21 mouse cellular contexts compared by ENCODE assay signal in genomic region chr8:95306431-95306830, GRCm38 (mm10). TPM values are rescaled to one million over a fixed set of nuclear protein-coding genes. Genes with fewer than 3 reads are reported as not detected.
DNase-seq lines count a peak whose midpoint lies in the region; TF ChIP-seq lines count a peak whose summit lies in the region.
"Had no signal": no experiment of that assay in that cellular context is flagged by ENCODE, and none has a peak within 500 bp of the region (broad histone marks: within the 10 kb centered on the region; RNA-seq: fewer than 3 reads in every experiment).

TSS of gene Cngb1 (minus strand) at chr8:95306585.

- intact Hi-C loops in heart, postnatal 25 days (cut with DNase I), result no loop called here

- TF ChIP-seq CTCF in testis, adult 2 months (IDR thresholded peaks at IDR 0.05; ENCODE audit: control insufficient read depth, insufficient read depth, insufficient replicate concordance, low read depth, low read length), result no peak

- H3K9me3 ChIP-seq in heart, embryonic 10.5 days, result no peaks in the 10 kb centered on the region
- H3K9me3 ChIP-seq: embryonic facial prominence, embryonic 10.5 days; embryonic facial prominence, embryonic 12.5 days; G1E had no signal

- no peak for DNase-seq in heart, embryonic 10.5 days (ENCODE audit: low spot score)
- DNase-seq in heart, postnatal 25 days (ENCODE audit: low spot score), result no peak
- DNase-seq in retina, adult 2 months (ENCODE audit: low read depth, low spot score), result peak; percentile 89
- DNase-seq in retina, embryonic 14.5 days (ENCODE audit: low spot score), result no peak
- no peak for DNase-seq in testis, postnatal 10 days (ENCODE audit: low spot score)
- peak; percentile 76 for DNase-seq in retina, postnatal 7 days (ENCODE audit: low read depth, low spot score)
- DNase-seq in gastrocnemius, adult 18-20 months (ENCODE audit: low spot score), result no peak
- DNase-seq: adrenal gland, adult 8-10 months; adrenal gland, postnatal 14 days; adrenal gland, postnatal 36 days; B cell, adult 2 months; cerebellum, adult 11-12 months; cerebellum, adult 2 months; cerebellum, adult 9-10 months; cerebellum, postnatal 10 days; cerebellum, postnatal 25 days had no signal

- 35% methylated on average over 6 of the region's 6 CpGs for WGBS in heart, embryonic 10.5 days

- H3K4me1 ChIP-seq in heart, embryonic 10.5 days, result peaks cover 9% of the 10 kb centered on the region
- H3K4me1 ChIP-seq in testis, adult 2 months (ENCODE audit: control insufficient read depth, insufficient read depth, low read length), result peaks cover 7% of the 10 kb centered on the region

- no peak within 1 kb of the TSS for H3K4me3 ChIP-seq in heart, embryonic 10.5 days
- no peak within 1 kb of the TSS for H3K4me3 ChIP-seq in testis, adult 2 months (ENCODE audit: control insufficient read depth, low read depth, low read length)
- H3K4me3 ChIP-seq: embryonic facial prominence, embryonic 10.5 days; embryonic facial prominence, embryonic 12.5 days had no signal

- 0 out of 2 replicates have a peak within 1 kb of the TSS, but pooled peaks have one; percentile 4 for H3K27ac ChIP-seq in heart, embryonic 10.5 days
- H3K27ac ChIP-seq in testis, adult 2 months (ENCODE audit: control insufficient read depth, insufficient read depth, low read depth, low read length), result peak within 1 kb of the TSS; percentile 34
- H3K27ac ChIP-seq: embryonic facial prominence, embryonic 10.5 days; embryonic facial prominence, embryonic 12.5 days had no signal

- TF ChIP-seq POLR2A in testis, adult 2 months (IDR thresholded peaks at IDR 0.05; ENCODE audit: control insufficient read depth, low read depth, low read length), result no peak

- 0 out of 2 replicates have a peak, but pooled peaks cover 15% of the 10 kb centered on the region for H3K27me3 ChIP-seq in heart, embryonic 10.5 days (ENCODE audit: insufficient read depth, poor library complexity, severe bottlenecking)
- H3K27me3 ChIP-seq in testis, adult 2 months (ENCODE audit: control insufficient read depth, insufficient read depth, low read length), result no peaks in the 10 kb centered on the region
- H3K27me3 ChIP-seq: embryonic facial prominence, embryonic 12.5 days had no signal

- H3K36me3 ChIP-seq in heart, embryonic 10.5 days, result no peaks in the 10 kb centered on the region
- no peaks in the 10 kb centered on the region for H3K36me3 ChIP-seq in testis, adult 2 months (ENCODE audit: control insufficient read depth, insufficient read depth, low read length)
- H3K36me3 ChIP-seq: embryonic facial prominence, embryonic 10.5 days; embryonic facial prominence, embryonic 12.5 days; G1E had no signal

RNA-seq across cellular contexts. Expression of gene Cngb1, which starts in this region (rescaled TPM):
- polyA plus RNA-seq in heart, embryonic 10.5 days (2016; fragmentation: Nextera tagmentation; extraction: Ambion mirVana), result 0.17 TPM in 1 of 2 replicates, not detected in the other
- under 1 TPM; 0.75 to 0.86 TPM for total RNA-seq in heart, postnatal 25 days (2021)
- 6.2 and 6.9 TPM in 2 replicates for polyA plus RNA-seq in testis, adult 2 months (2012; rRNA removed)
- total RNA-seq in gastrocnemius, adult 18-20 months (2021), result under 1 TPM; 0.05 to 0.07 TPM
- total RNA-seq: CH12.LX had no signal
- polyA plus RNA-seq: embryonic facial prominence, embryonic 10.5 days; G1E had no signal

Comparison
In these comparisons a context has a peak if more than half of its experiments do, and no peak if none do; other contexts are left out.
1. DNase-seq: peak in retina, adult 2 months (single experiment) and retina, postnatal 7 days (single experiment); none in heart, embryonic 10.5 days (single experiment), heart, postnatal 25 days (single experiment), retina, embryonic 14.5 days (single experiment), testis, postnatal 10 days (single experiment) and gastrocnemius, adult 18-20 months (single experiment).